Mouse (Mus musculus) cerebellum, adult 2 months (tissue): ENCODE measurements around the gene Saysd1. TPM values are rescaled to one million over a fixed set of nuclear protein-coding genes. Genes with fewer than 3 reads are reported as not detected.

Source experiments
- DNase-seq, 2 experiments: peaks; one replicate each; pipeline ENCODE4 v3.0.0; 2021
- H3K27ac ChIP-seq: fragments of 200-500 bp; 2 replicates; pipeline ENCODE4 v1.5.1; 2012; ENCODE audit warnings: low read length, control low read depth, inconsistent platforms; ENCODE audit not compliant: insufficient read depth
- H3K27me3 ChIP-seq: fragments of 200-500 bp; 2 replicates; pipeline ENCODE4 v1.6.1; 2012; ENCODE audit warnings: inconsistent platforms, mild to moderate bottlenecking, low read length, moderate library complexity; ENCODE audit not compliant: control insufficient read depth, insufficient read depth
- H3K4me1 ChIP-seq: fragments of 200-500 bp; 2 replicates; pipeline ENCODE4 v1.6.1; 2011; ENCODE audit warnings: low read length; ENCODE audit not compliant: control insufficient read depth, insufficient read depth
- H3K4me3 ChIP-seq: fragments of 200-500 bp; replicated peaks from 2 replicates; pipeline ENCODE3; 2011; ENCODE audit warnings: mild to moderate bottlenecking, low read depth, low read length, control low read depth; ENCODE audit not compliant: insufficient read depth
- CTCF ChIP-seq: fragments of 200-500 bp; IDR thresholded peaks from 2 replicates; pipeline ENCODE4 v1.5.1; 2011; ENCODE audit warnings: low read depth, mild to moderate bottlenecking, control low read depth, low read length, moderate library complexity, borderline replicate concordance; ENCODE audit not compliant: insufficient read depth
- POLR2A ChIP-seq: fragments of 200-500 bp; IDR thresholded peaks from 2 replicates; pipeline ENCODE4 v1.6.1; 2011; ENCODE audit warnings: low read length, control low read depth, borderline replicate concordance; ENCODE audit not compliant: insufficient read depth
- whole genome bisulfite sequencing: fragments of 180-500 bp; shearing (Covaris S2); methylation state at CpG from one replicate; pipeline ENCODE4 v1.1.7; 2018; 5-methylcytosine and 5-hydroxymethylcytosine counted together
- polyA plus RNA-seq: library from polyadenylated mRNA; depleted of rRNA; stranded (reverse); fragments of >200 nt; gene quantifications from 2 replicates; pipeline ENCODE4 v1.2.3, GENCODE M21; 2012

Gene Saysd1
- polyA plus RNA-seq, 1 experiment, result 7.5 TPM

- TF ChIP-seq POLR2A (no peak), CTCF (no peak)
- no peak for DNase-seq
- Histone ChIP-seq H3K27me3 (no peaks in the 10 kb centered on the region; the same call in 1 of the 2 replicates), H3K4me1 (no peaks in the 10 kb centered on the region; the same call in 1 of the 2 replicates), H3K27ac (no peak overlapping the region), H3K4me3 (no peak overlapping the region)
- WGBS, result 70% methylated on average over 3 of the region's 3 CpGs
Observed at GRCm38 (mm10) chr14:20179080-20179479, 40.7 kb upstream of the Saysd1 start.

GRCm38 (mm10) chr14:20178593-20178992 lies 40.3 kb upstream of the Saysd1 start:
- H3K27me3 ChIP-seq, result no peaks in the 10 kb centered on the region; the same call in 1 of the 2 replicates
- DNase-seq, result no peak
- no peak overlapping the region for H3K27ac ChIP-seq
- no peak overlapping the region for H3K4me3 ChIP-seq
- H3K4me1 ChIP-seq, result no peaks in the 10 kb centered on the region; the same call in 1 of the 2 replicates
- WGBS, result 33% methylated on average over 4 of the region's 4 CpGs
- TF ChIP-seq CTCF (no peak), POLR2A (no peak)

GRCm38 (mm10) chr14:20177494-20178123 lies 39.3 kb upstream of the Saysd1 start:
- WGBS, result 67% methylated on average over 9 of the region's 9 CpGs
- H3K4me3 ChIP-seq, result no peak overlapping the region
- no peak for TF ChIP-seq POLR2A
- no peak for TF ChIP-seq CTCF

DNA sequence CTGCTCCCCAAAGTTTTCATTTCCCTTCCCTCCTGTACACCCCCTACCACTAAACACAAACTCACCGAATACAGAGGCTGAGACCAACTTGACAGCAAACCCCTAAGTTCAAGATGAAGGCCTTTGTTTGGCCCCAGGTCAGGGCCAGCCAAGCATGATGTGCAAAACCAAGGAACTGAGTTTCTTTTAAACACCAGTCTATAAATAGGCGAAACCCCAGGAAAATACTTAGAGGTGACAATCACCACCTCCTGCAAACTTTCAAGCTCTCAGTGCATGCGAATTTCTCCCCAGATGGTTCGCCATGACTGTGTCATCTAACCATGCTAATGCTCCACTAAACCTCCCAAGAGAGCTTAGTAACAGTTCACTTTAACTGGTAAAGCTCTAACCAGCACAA lies 37.4 kb upstream of the Saysd1 start:
- Histone ChIP-seq H3K4me1 (no peaks in the 10 kb centered on the region), H3K27ac (no peak overlapping the region), H3K27me3 (no peaks in the 10 kb centered on the region; the same call in 1 of the 2 replicates), H3K4me3 (no peak overlapping the region)
- DNase-seq, result no peak
- TF ChIP-seq CTCF (no peak), POLR2A (no peak)
- WGBS, result 87% methylated on average over 4 of the region's 4 CpGs

More at GRCm38 (mm10) chr14:20177494-20178123, 39.3 kb upstream of the Saysd1 start:
- Histone ChIP-seq H3K27ac (no peak overlapping the region), H3K27me3 (no peaks in the 10 kb centered on the region; the same call in 1 of the 2 replicates), H3K4me1 (no peaks in the 10 kb centered on the region; the same call in 1 of the 2 replicates)
- DNase-seq, result no peak

- Histone ChIP-seq H3K4me3 (no peak overlapping the region), H3K27ac (no peak overlapping the region), H3K27me3 (no peaks in the 10 kb centered on the region; the same call in 1 of the 2 replicates), H3K4me1 (no peaks in the 10 kb centered on the region)
- TF ChIP-seq POLR2A (no peak), CTCF (no peak)
- DNase-seq, result no peak
- WGBS, result 94% methylated on average over 7 of the region's 7 CpGs
Observed at GRCm38 (mm10) chr14:20175114-20175513, 36.8 kb upstream of the Saysd1 start.

GRCm38 (mm10) chr14:20174696-20175095 lies 36.4 kb upstream of the Saysd1 start:
- WGBS, result 66% methylated on average over 6 of the region's 6 CpGs
- no peaks in the 10 kb centered on the region for H3K4me1 ChIP-seq
- H3K27ac ChIP-seq, result no peak overlapping the region
- no peak for TF ChIP-seq CTCF
- no peak for TF ChIP-seq POLR2A
- no peak overlapping the region for H3K4me3 ChIP-seq
- no peak for DNase-seq
- H3K27me3 ChIP-seq, result no peaks in the 10 kb centered on the region

- Histone ChIP-seq H3K4me1 (no peaks in the 10 kb centered on the region), H3K4me3 (no peak overlapping the region), H3K27me3 (no peaks in the 10 kb centered on the region), H3K27ac (no peak overlapping the region)
- WGBS, result 93% methylated on average over 14 of the region's 14 CpGs
- TF ChIP-seq CTCF, result no peak
- TF ChIP-seq POLR2A, result no peak
- DNase-seq, result no peak
Observed at GRCm38 (mm10) chr14:20173873-20174490, 35.6 kb upstream of the Saysd1 start.

DNA sequence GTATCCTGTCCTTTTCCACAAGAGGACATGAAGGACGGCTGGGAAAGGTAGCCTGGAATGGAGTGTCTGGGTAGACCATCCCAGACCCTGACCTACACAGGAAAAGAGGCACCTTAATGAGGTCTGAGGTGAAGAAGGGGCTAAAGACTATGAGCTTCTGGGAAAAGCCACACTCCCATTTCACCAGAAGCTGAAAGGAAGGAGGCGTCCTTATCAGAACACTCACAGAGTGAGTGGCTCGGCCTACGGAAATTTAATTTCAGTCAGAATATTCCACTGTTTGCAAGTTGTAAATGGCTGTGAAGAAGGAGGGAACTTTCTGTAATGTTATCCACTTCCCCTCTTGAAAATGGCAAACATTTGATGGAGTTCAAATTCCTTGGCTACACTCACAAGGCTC lies 34.6 kb upstream of the Saysd1 start:
- Histone ChIP-seq H3K4me3 (no peak overlapping the region), H3K27ac (no peak overlapping the region), H3K27me3 (no peaks in the 10 kb centered on the region), H3K4me1 (no peaks in the 10 kb centered on the region)
- TF ChIP-seq POLR2A (no peak), CTCF (no peak)
- DNase-seq, result no peak
- 90% methylated on average over 4 of the region's 4 CpGs for WGBS
